Mouse (Mus musculus): ENCODE data around the gene Rfx2. TPM values are rescaled to one million over a fixed set of nuclear protein-coding genes. Genes with fewer than 3 reads are reported as not detected.
A peak's percentile ranks its signal among the peaks of the same experiment; 100 is the strongest.

The Rfx2 gene
- polyA plus RNA-seq, 1 experiment from 2014 or later: 6.7 TPM

DNA sequence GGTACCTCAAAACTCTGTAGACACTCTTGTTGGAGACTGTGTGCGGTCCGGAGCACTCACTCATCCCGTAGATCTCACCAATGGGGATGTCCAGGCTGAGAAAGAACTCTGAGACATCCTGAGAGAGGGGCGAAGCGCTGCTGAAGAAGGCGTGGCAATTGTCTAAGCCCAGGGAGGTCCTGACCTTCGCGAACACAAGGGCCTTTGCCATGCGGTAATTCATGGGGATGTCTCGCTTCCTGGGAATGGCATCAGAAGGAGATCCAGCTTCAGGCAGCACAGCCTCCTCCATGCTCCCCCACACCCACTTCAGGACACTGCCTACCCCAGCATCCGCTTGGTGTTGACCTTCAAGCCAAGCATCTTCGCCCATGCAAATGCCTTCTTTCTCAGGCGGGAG, 18.9 kb upstream of the Rfx2 start:
- 78% methylated on average over 13 of the region's 13 CpGs for WGBS
- Histone ChIP-seq H3K9ac (replicated peaks; ENCODE audit: low read depth, low read length) (no peak overlapping the region), H3K4me3 (ENCODE audit: low read depth, low read length) (no peak overlapping the region), H3K4me2 (replicated peaks; ENCODE audit: low read depth, low read length) (no peak overlapping the region), H3K9me3 (ENCODE audit: control insufficient read depth, low read depth, low read length) (no peaks in the 10 kb centered on the region), H3K36me3 (ENCODE audit: control insufficient read depth, insufficient read depth, low read length) (no peaks in the 10 kb centered on the region), H3K27me3 (ENCODE audit: control insufficient read depth, insufficient read depth, low read length) (no peaks in the 10 kb centered on the region), H3K4me1 (ENCODE audit: control insufficient read depth, insufficient read depth, low read length) (no peaks in the 10 kb centered on the region), H3K27ac (ENCODE audit: low read length) (no peak overlapping the region)
- ATAC-seq (ENCODE audit: insufficient number of reproducible peaks, insufficient read depth, low FRiP score, low read depth): no peak

DNA sequence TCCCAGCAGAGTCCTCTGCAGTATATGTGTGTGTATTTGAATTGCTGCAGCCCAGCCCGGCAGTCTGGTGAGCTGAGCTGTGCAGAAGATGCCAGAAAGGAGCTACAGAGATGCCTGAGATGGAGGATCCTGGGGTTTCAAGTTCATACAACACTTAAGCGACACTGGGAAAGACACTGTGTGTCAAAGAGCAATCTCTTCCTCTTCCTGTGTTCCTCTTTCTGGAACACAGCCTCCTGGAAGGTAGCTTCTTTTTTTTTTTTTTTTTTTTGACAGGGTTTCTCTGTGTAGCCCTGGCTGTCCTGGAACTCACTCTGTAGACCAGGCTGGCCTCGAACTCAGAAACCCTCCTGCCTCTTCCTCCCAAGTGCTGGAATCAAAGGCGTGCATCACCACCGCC, 18.0 kb upstream of the Rfx2 start:
- Histone ChIP-seq H3K27me3 (ENCODE audit: control insufficient read depth, insufficient read depth, low read length) (no peaks in the 10 kb centered on the region), H3K4me1 (ENCODE audit: control insufficient read depth, insufficient read depth, low read length) (no peaks in the 10 kb centered on the region), H3K9ac (replicated peaks; ENCODE audit: low read depth, low read length) (no peak overlapping the region), H3K9me3 (ENCODE audit: control insufficient read depth, low read depth, low read length) (no peaks in the 10 kb centered on the region), H3K4me2 (replicated peaks; ENCODE audit: low read depth, low read length) (no peak overlapping the region), H3K27ac (ENCODE audit: low read length) (no peak overlapping the region), H3K4me3 (ENCODE audit: low read depth, low read length) (no peak overlapping the region), H3K36me3 (ENCODE audit: control insufficient read depth, insufficient read depth, low read length) (no peaks in the 10 kb centered on the region)
- WGBS: 81% methylated on average over 5 of the region's 5 CpGs
- no peak for ATAC-seq (ENCODE audit: insufficient number of reproducible peaks, insufficient read depth, low FRiP score, low read depth)

DNA sequence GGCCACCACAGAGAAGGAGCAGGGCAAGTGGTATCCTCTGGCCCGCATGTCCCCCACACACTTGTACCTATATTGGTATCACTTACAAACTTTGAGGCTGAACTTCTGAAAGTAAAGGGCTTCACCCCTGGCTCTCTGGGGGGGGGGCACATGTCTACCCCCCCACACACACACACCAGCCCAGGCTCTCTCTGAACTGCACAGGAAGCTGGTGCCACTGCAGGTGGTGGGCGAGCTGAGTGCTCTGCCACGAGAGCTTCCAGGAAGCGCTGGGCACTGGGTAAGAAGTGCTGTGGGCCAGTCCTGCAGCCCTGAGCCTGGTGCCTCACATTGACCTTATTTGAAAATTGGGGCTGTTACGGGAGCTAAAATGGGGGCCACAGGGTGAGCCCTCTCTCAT, 12.9 kb upstream of the Rfx2 start:
- H3K36me3 ChIP-seq (ENCODE audit: control insufficient read depth, insufficient read depth, low read length): no peaks in the 10 kb centered on the region
- H3K4me1 ChIP-seq (ENCODE audit: control insufficient read depth, insufficient read depth, low read length): no peaks in the 10 kb centered on the region
- no peaks in the 10 kb centered on the region for H3K9me3 ChIP-seq (ENCODE audit: control insufficient read depth, low read depth, low read length)
- WGBS: 85% methylated on average over 5 of the region's 5 CpGs
- no peak for ATAC-seq (ENCODE audit: insufficient number of reproducible peaks, insufficient read depth, low FRiP score, low read depth)
- H3K4me3 ChIP-seq (ENCODE audit: low read depth, low read length): no peak overlapping the region
- H3K27ac ChIP-seq (ENCODE audit: low read length): no peak overlapping the region
- H3K4me2 ChIP-seq (replicated peaks; ENCODE audit: low read depth, low read length): no peak overlapping the region
- H3K27me3 ChIP-seq (ENCODE audit: control insufficient read depth, insufficient read depth, low read length): no peaks in the 10 kb centered on the region
- H3K9ac ChIP-seq (replicated peaks; ENCODE audit: low read depth, low read length): no peak overlapping the region

DNA sequence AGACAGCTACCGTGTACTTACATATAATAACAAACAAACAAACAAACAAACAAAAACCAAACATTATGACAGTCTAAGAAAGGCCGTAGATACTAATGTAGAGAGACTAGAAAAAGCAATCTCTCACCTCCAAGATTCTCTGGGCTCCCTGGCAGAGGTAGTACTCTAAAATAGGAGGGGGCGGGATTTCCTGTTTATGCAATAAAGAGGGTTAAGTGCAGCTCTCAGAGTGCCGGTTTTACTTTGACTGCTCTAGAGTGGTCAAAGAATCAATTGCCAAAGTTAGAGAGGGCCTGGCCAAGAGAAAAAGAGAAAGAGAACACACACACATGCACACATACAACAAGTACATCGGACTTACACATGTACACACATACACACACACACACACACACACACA, 11.4 kb upstream of the Rfx2 start:
- H3K36me3 ChIP-seq (ENCODE audit: control insufficient read depth, insufficient read depth, low read length): no peaks in the 10 kb centered on the region
- ATAC-seq (ENCODE audit: insufficient number of reproducible peaks, insufficient read depth, low FRiP score, low read depth): no peak

DNA sequence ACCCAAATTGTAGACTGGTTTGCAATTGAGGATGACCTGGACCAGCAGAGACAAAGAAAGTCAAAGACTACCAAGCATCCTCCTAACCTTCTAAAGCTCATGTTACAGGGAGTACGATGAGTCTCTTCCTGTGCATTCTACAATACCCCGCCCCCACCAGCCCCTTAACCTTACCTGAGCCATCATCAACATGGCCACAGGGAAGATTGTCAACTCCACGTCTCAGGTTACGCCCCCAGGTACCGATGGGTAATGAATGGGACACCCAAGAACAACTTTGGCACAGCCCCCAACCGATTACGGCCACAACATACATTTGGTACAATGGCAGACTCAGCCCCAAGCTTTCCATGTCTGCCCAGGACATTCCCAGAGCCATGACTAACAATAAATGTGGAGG, 9.7 kb upstream of the Rfx2 start:
- no peak overlapping the region for H3K4me3 ChIP-seq (ENCODE audit: low read depth, low read length)
- no peak for ATAC-seq (ENCODE audit: insufficient number of reproducible peaks, insufficient read depth, low FRiP score, low read depth)
- H3K27ac ChIP-seq (ENCODE audit: low read length): no peak overlapping the region
- 78% methylated on average over 7 of the region's 7 CpGs for WGBS
- H3K4me2 ChIP-seq (replicated peaks; ENCODE audit: low read depth, low read length): no peak overlapping the region
- no peaks in the 10 kb centered on the region for H3K9me3 ChIP-seq (ENCODE audit: control insufficient read depth, low read depth, low read length)
- H3K36me3 ChIP-seq (ENCODE audit: control insufficient read depth, insufficient read depth, low read length): no peaks in the 10 kb centered on the region
- no peaks in the 10 kb centered on the region for H3K27me3 ChIP-seq (ENCODE audit: control insufficient read depth, insufficient read depth, low read length)
- no peaks in the 10 kb centered on the region for H3K4me1 ChIP-seq (ENCODE audit: control insufficient read depth, insufficient read depth, low read length)
- no peak overlapping the region for H3K9ac ChIP-seq (replicated peaks; ENCODE audit: low read depth, low read length)

More for the DNA sequence above, 11.4 kb upstream of the Rfx2 start:
- Histone ChIP-seq H3K27ac (ENCODE audit: low read length) (no peak overlapping the region), H3K9ac (replicated peaks; ENCODE audit: low read depth, low read length) (no peak overlapping the region), H3K4me1 (ENCODE audit: control insufficient read depth, insufficient read depth, low read length) (no peaks in the 10 kb centered on the region), H3K9me3 (ENCODE audit: control insufficient read depth, low read depth, low read length) (no peaks in the 10 kb centered on the region), H3K4me2 (replicated peaks; ENCODE audit: low read depth, low read length) (no peak overlapping the region), H3K4me3 (ENCODE audit: low read depth, low read length) (no peak overlapping the region), H3K27me3 (ENCODE audit: control insufficient read depth, insufficient read depth, low read length) (no peaks in the 10 kb centered on the region)
- WGBS: 66% methylated on average over 5 of the region's 5 CpGs

DNA sequence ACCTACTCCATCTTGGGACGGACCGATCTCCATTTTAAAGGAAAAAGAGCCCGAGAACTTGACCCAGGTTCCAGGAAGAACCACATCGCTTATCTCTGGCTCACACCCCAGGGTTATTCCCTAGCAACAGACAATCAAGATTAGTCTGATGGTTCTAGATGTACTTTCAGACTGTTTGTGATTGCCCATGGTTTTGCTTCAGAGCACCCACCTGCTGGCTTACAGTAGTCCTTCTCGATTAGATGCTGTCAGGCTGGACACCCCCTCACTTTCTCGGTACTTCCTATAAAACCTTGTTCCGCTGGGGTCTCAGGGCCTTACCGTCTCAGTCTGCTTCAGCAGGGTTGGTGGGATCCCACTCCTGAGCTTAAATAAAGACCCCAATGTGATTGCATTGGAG, 5.5 kb upstream of the Rfx2 start:
- ATAC-seq (ENCODE audit: insufficient number of reproducible peaks, insufficient read depth, low FRiP score, low read depth): no peak
- H3K27ac ChIP-seq (ENCODE audit: low read length): no peak overlapping the region
- H3K4me1 ChIP-seq (ENCODE audit: control insufficient read depth, insufficient read depth, low read length): peaks cover 6% of the 10 kb centered on the region; the same call in 1 of the 2 replicates
- no peak overlapping the region for H3K4me3 ChIP-seq (ENCODE audit: low read depth, low read length)
- no peak overlapping the region for H3K9ac ChIP-seq (replicated peaks; ENCODE audit: low read depth, low read length)
- no peak overlapping the region for H3K4me2 ChIP-seq (replicated peaks; ENCODE audit: low read depth, low read length)
- no peaks in the 10 kb centered on the region for H3K9me3 ChIP-seq (ENCODE audit: control insufficient read depth, low read depth, low read length)
- WGBS: 87% methylated on average over 8 of the region's 8 CpGs
- H3K36me3 ChIP-seq (ENCODE audit: control insufficient read depth, insufficient read depth, low read length): no peaks in the 10 kb centered on the region
- no peaks in the 10 kb centered on the region for H3K27me3 ChIP-seq (ENCODE audit: control insufficient read depth, insufficient read depth, low read length)

DNA sequence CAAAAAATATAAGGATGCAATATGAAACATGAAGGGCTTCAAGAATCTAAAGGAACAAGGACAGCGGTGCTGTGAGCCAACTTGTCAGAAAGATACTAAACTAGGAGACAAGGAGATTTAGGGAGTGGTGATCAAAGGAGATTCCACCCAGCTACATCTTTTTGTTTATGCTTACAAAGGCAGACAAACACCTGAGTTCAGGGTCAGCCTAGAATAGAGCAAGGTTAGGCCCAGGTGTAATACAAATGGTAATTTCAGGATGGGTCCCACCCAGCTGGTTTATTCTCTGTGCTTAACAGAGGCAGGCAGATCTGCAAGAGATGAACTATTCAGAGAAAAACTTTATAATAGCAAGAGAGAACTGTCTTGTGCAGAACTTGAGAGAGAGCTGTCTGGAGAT, 2.6 kb upstream of the Rfx2 start:
- 91% methylated on average over 1 of the region's 1 CpGs for WGBS
- Histone ChIP-seq H3K36me3 (ENCODE audit: control insufficient read depth, insufficient read depth, low read length) (no peaks in the 10 kb centered on the region), H3K27ac (ENCODE audit: low read length) (no peak overlapping the region), H3K4me1 (ENCODE audit: control insufficient read depth, insufficient read depth, low read length) (peaks cover 11% of the 10 kb centered on the region; the same call in 1 of the 2 replicates), H3K27me3 (ENCODE audit: control insufficient read depth, insufficient read depth, low read length) (no peaks in the 10 kb centered on the region), H3K4me2 (replicated peaks; ENCODE audit: low read depth, low read length) (no peak overlapping the region), H3K9ac (replicated peaks; ENCODE audit: low read depth, low read length) (no peak overlapping the region), H3K9me3 (ENCODE audit: control insufficient read depth, low read depth, low read length) (no peaks in the 10 kb centered on the region), H3K4me3 (ENCODE audit: low read depth, low read length) (no peak overlapping the region)
- no peak for ATAC-seq (ENCODE audit: insufficient number of reproducible peaks, insufficient read depth, low FRiP score, low read depth)

DNA sequence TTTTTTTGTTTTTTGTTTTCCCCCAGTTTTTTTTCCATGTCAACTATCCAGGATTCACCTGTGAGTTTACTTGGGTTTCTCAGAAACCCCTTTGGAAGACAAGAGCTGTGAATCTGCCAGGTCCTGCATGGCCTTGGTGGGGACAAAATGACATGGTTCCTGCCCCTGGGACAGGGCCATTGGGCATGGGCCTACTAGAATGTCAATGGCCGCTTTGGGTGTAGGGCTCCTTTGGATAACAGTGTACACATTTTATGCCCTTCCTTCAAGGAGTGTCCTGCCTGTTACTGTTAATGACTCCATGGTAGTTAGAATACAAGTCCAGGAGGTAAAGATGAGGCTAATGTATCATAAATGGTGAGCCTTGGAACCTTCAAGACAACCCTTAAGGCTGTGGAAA, 2.1 kb upstream of the Rfx2 start:
- Histone ChIP-seq H3K36me3 (ENCODE audit: control insufficient read depth, insufficient read depth, low read length) (no peaks in the 10 kb centered on the region), H3K4me2 (replicated peaks; ENCODE audit: low read depth, low read length) (no peak overlapping the region)
- WGBS: 86% methylated on average over 1 of the region's 1 CpGs

DNA sequence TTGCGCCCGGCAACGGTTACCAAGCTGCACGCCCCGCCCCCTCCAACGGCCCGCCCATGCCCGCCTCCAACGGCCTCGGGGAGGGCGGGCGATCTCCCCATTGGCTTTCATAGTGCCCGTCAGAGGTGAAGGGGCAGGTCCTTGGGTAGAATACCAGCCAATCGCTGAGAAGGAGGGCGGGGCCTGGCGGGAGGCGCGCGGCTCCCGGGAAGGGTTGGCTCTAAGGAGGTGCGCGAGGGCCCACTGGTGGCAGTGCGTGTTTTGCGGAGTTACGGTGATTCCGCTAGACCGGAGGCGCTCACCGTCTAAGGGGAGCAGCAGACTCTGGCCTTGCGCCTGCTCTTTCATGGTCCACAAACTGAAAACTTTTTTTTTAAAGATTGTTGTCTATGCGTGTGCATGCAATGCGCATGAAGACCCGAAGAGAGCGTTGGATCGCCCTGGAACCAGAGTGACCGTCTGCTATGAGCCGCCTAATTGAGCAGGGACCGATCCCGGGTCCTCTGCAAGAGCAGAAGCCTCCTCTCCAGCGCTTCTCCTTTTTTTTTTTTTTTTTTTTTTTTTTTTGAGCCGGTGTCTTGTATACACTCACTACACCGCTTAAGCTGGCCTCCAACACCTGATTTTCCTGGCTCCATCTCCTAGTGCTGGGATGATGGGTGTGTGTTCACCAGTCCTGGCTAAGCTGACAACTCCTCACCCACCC, 451 bp upstream of the Rfx2 start:
- Histone ChIP-seq H3K9ac (replicated peaks; ENCODE audit: low read depth, low read length) (peak overlapping the region; percentile 48; the same call in 1 of the 2 replicates), H3K9me3 (ENCODE audit: control insufficient read depth, low read depth, low read length) (no peaks in the 10 kb centered on the region), H3K27me3 (ENCODE audit: control insufficient read depth, insufficient read depth, low read length) (no peaks in the 10 kb centered on the region), H3K36me3 (ENCODE audit: control insufficient read depth, insufficient read depth, low read length) (no peaks in the 10 kb centered on the region), H3K27ac (ENCODE audit: low read length) (no peak overlapping the region), H3K4me2 (replicated peaks; ENCODE audit: low read depth, low read length) (peak overlapping the region; percentile 88), H3K4me1 (ENCODE audit: control insufficient read depth, insufficient read depth, low read length) (peaks cover 11% of the 10 kb centered on the region; the same call in 1 of the 2 replicates), H3K4me3 (ENCODE audit: low read depth, low read length) (peak overlapping the region; percentile 67)
- under 1% methylated on average over 41 of the region's 42 CpGs for WGBS
- peak; percentile 97 for ATAC-seq (ENCODE audit: insufficient number of reproducible peaks, insufficient read depth, low FRiP score, low read depth)

More for the DNA sequence above, 2.1 kb upstream of the Rfx2 start:
- Histone ChIP-seq H3K4me3 (ENCODE audit: low read depth, low read length) (no peak overlapping the region), H3K4me1 (ENCODE audit: control insufficient read depth, insufficient read depth, low read length) (peaks cover 11% of the 10 kb centered on the region; the same call in 1 of the 2 replicates), H3K9me3 (ENCODE audit: control insufficient read depth, low read depth, low read length) (no peaks in the 10 kb centered on the region), H3K27ac (ENCODE audit: low read length) (no peak overlapping the region), H3K9ac (replicated peaks; ENCODE audit: low read depth, low read length) (no peak overlapping the region), H3K27me3 (ENCODE audit: control insufficient read depth, insufficient read depth, low read length) (no peaks in the 10 kb centered on the region)
- ATAC-seq (ENCODE audit: insufficient number of reproducible peaks, insufficient read depth, low FRiP score, low read depth): no peak
